Mouse (Mus musculus): ENCODE measurements around the gene Lefty2. TPM values are rescaled to one million over a fixed set of nuclear protein-coding genes. Genes with fewer than 3 reads are reported as not detected.

The Lefty2 gene
- polyA plus RNA-seq, 1 experiment = not detected

GRCm38 (mm10) chr1:180942166-180943031, 49.5 kb downstream of the Lefty2 start, which contains the start of gene Tmem63a:
Gene Tmem63a, plus strand, starts transcription at chr1:180942344.
- peak; percentile 90 for DNase-seq
- Histone ChIP-seq H3K4me1 (ENCODE audit: control insufficient read depth, insufficient read depth, low read length) (peaks cover 11% of the 10 kb centered on the region; the same call in 1 of the 2 replicates), H3K36me3 (ENCODE audit: control insufficient read depth, insufficient read depth, low read length) (no peaks in the 10 kb centered on the region), H3K4me3 (ENCODE audit: insufficient read depth, low read depth, low read length) (peak within 1 kb of the TSS; percentile 75), H3K27ac (ENCODE audit: insufficient read depth, low read depth, low read length) (peak within 1 kb of the TSS; percentile 72), H3K27me3 (replicated peaks; ENCODE audit: control insufficient read depth, insufficient read depth, low read length) (no peaks in the 10 kb centered on the region)
- TF ChIP-seq POLR2A (IDR thresholded peaks at IDR 0.05; ENCODE audit: low read depth, low read length) (peak; percentile 8), CTCF (conservative IDR thresholded peaks at IDR 0.05; ENCODE audit: insufficient read depth, insufficient read length, low read depth, low read length) (no peak)
- WGBS = under 1% methylated on average over 73 of the region's 73 CpGs

DNA sequence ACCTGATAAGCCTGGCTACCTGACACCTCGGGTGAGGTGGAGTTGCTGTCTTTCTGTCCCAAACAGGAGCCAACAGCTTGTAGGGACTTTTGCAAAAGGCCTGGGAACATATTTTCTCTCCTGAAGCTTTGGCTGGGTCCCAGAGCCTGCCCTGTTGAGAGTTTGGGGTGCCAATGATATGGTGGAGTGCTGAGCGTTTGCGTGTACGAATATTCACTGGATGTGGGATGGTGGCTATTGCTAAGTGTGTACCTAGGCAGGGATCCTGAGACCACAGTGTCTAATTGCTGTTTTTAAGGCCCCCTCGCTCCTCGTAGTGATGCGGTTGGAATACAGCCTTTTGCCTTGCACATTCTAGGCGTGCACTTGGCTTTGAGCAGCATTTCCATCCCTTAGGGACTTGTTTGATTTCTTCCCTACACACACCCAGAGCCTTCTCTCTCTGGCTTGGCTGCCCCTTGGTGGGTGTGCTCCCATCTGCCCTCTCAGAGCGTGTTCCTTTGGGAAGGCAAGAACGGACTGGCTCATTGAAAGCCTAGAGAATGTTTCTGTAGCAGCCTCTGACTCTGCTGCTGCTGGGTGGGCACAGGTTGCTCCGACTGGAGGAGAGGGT, 50.2 kb downstream of the Lefty2 start:
- Histone ChIP-seq H3K4me3 (ENCODE audit: insufficient read depth, low read depth, low read length) (peak overlapping the region; percentile 75), H3K27me3 (replicated peaks; ENCODE audit: control insufficient read depth, insufficient read depth, low read length) (no peaks in the 10 kb centered on the region), H3K36me3 (ENCODE audit: control insufficient read depth, insufficient read depth, low read length) (no peaks in the 10 kb centered on the region), H3K4me1 (ENCODE audit: control insufficient read depth, insufficient read depth, low read length) (peaks cover 11% of the 10 kb centered on the region; the same call in 1 of the 2 replicates), H3K27ac (ENCODE audit: insufficient read depth, low read depth, low read length) (peak overlapping the region; percentile 72)
- no peak for TF ChIP-seq POLR2A (IDR thresholded peaks at IDR 0.05; ENCODE audit: low read depth, low read length)
- TF ChIP-seq CTCF (conservative IDR thresholded peaks at IDR 0.05; ENCODE audit: insufficient read depth, insufficient read length, low read depth, low read length) = no peak
- no peak for DNase-seq
- 56% methylated on average over 11 of the region's 11 CpGs for WGBS

GRCm38 (mm10) chr1:180943896-180944295, 51.0 kb downstream of the Lefty2 start:
- no peaks in the 10 kb centered on the region for H3K36me3 ChIP-seq (ENCODE audit: control insufficient read depth, insufficient read depth, low read length)
- TF ChIP-seq CTCF (conservative IDR thresholded peaks at IDR 0.05; ENCODE audit: insufficient read depth, insufficient read length, low read depth, low read length) = 0 out of 2 replicates have a peak, but pooled peaks have one; percentile 13
- TF ChIP-seq POLR2A (IDR thresholded peaks at IDR 0.05; ENCODE audit: low read depth, low read length) = no peak
- H3K27me3 ChIP-seq (replicated peaks; ENCODE audit: control insufficient read depth, insufficient read depth, low read length) = no peaks in the 10 kb centered on the region
- H3K4me3 ChIP-seq (ENCODE audit: insufficient read depth, low read depth, low read length) = no peak overlapping the region
- no peak for DNase-seq
- H3K27ac ChIP-seq (ENCODE audit: insufficient read depth, low read depth, low read length) = no peak overlapping the region
- 61% methylated on average over 1 of the region's 1 CpGs for WGBS
- peaks cover 11% of the 10 kb centered on the region; the same call in 1 of the 2 replicates for H3K4me1 ChIP-seq (ENCODE audit: control insufficient read depth, insufficient read depth, low read length)

DNA sequence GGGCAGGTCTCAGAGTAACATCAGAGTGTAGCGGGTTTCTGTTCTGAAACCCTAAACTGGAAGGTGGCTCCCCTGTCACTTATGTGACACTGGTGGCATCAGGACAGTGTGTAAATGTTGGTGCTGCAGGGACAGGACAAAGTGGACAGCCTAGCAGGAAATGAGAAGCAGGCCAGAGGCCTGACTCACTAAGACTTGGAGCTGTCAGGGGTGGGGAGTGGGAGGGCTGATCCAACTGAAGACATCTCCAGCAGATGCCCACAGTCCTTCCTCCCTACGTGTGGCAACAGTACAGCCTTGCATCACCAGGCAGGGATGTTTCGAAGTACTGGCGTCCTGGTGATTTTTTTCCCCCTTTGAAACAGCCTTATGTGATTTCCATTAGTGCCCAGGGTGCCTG, 51.6 kb downstream of the Lefty2 start:
- Histone ChIP-seq H3K27me3 (replicated peaks; ENCODE audit: control insufficient read depth, insufficient read depth, low read length) (no peaks in the 10 kb centered on the region), H3K4me1 (ENCODE audit: control insufficient read depth, insufficient read depth, low read length) (peaks cover 11% of the 10 kb centered on the region; the same call in 1 of the 2 replicates), H3K36me3 (ENCODE audit: control insufficient read depth, insufficient read depth, low read length) (no peaks in the 10 kb centered on the region), H3K27ac (ENCODE audit: insufficient read depth, low read depth, low read length) (no peak overlapping the region), H3K4me3 (ENCODE audit: insufficient read depth, low read depth, low read length) (no peak overlapping the region)
- TF ChIP-seq CTCF (conservative IDR thresholded peaks at IDR 0.05; ENCODE audit: insufficient read depth, insufficient read length, low read depth, low read length) (no peak), POLR2A (IDR thresholded peaks at IDR 0.05; ENCODE audit: low read depth, low read length) (no peak)
- DNase-seq = no peak
- WGBS = 72% methylated on average over 4 of the region's 4 CpGs

- peaks cover 11% of the 10 kb centered on the region; the same call in 1 of the 2 replicates for H3K4me1 ChIP-seq (ENCODE audit: control insufficient read depth, insufficient read depth, low read length)
- peak; percentile 59 for DNase-seq
- no peaks in the 10 kb centered on the region for H3K27me3 ChIP-seq (replicated peaks; ENCODE audit: control insufficient read depth, insufficient read depth, low read length)
- TF ChIP-seq CTCF (conservative IDR thresholded peaks at IDR 0.05; ENCODE audit: insufficient read depth, insufficient read length, low read depth, low read length) (no peak), POLR2A (IDR thresholded peaks at IDR 0.05; ENCODE audit: low read depth, low read length) (no peak)
- peak overlapping the region; percentile 19; the same call in 1 of the 2 replicates for H3K27ac ChIP-seq (ENCODE audit: insufficient read depth, low read depth, low read length)
- no peaks in the 10 kb centered on the region for H3K36me3 ChIP-seq (ENCODE audit: control insufficient read depth, insufficient read depth, low read length)
- H3K4me3 ChIP-seq (ENCODE audit: insufficient read depth, low read depth, low read length) = no peak overlapping the region
- WGBS = 46% methylated on average over 20 of the region's 20 CpGs
Measured at GRCm38 (mm10) chr1:180945001-180945980, 52.4 kb downstream of the Lefty2 start.

DNA sequence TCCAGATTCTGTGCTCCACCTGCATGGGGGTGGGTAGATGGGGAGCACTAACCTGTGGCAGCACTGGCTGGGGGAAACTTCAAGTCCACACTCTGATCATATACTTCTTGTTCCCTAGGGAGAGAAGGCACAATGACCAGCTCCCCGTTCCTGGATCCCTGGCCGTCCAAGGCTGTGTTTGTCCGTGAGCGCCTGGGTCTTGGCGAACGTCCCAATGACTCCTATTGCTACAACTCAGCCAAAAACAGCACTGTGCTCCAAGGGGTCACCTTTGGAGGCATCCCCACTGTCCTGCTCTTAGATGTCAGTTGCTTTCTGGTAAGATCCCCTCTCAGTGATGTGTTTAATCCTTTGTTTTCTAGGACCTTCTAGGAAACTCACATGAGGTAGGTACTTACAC, 53.5 kb downstream of the Lefty2 start:
- WGBS = 51% methylated on average over 6 of the region's 6 CpGs
- Histone ChIP-seq H3K4me3 (ENCODE audit: insufficient read depth, low read depth, low read length) (no peak overlapping the region), H3K27ac (ENCODE audit: insufficient read depth, low read depth, low read length) (no peak overlapping the region), H3K27me3 (replicated peaks; ENCODE audit: control insufficient read depth, insufficient read depth, low read length) (no peaks in the 10 kb centered on the region), H3K4me1 (ENCODE audit: control insufficient read depth, insufficient read depth, low read length) (0 out of 2 replicates have a peak, but pooled peaks cover 6% of the 10 kb centered on the region), H3K36me3 (ENCODE audit: control insufficient read depth, insufficient read depth, low read length) (no peaks in the 10 kb centered on the region)
- no peak for DNase-seq
- TF ChIP-seq CTCF (conservative IDR thresholded peaks at IDR 0.05; ENCODE audit: insufficient read depth, insufficient read length, low read depth, low read length) (no peak), POLR2A (IDR thresholded peaks at IDR 0.05; ENCODE audit: low read depth, low read length) (no peak)

Other genes starting within 250 kb of the Lefty2 start
- gene Mixl1, start 196.1 kb upstream of the Lefty2 start, polyA plus RNA-seq (2012; rRNA removed) = not detected in 2 replicates
- gene Acbd3, start 167.1 kb upstream of the Lefty2 start, polyA plus RNA-seq (2012; rRNA removed) = 9.6 and 12.1 TPM in 2 replicates
- gene H3f3a, start 79.2 kb upstream of the Lefty2 start, polyA plus RNA-seq (2012; rRNA removed) = 324 and 348 TPM in 2 replicates
- 6.2 and 8.4 TPM in 2 replicates for gene Sde2, start 42.0 kb upstream of the Lefty2 start, polyA plus RNA-seq (2012; rRNA removed)
- 20.9 and 24.1 TPM in 2 replicates for gene Pycr2, start 11.2 kb downstream of the Lefty2 start, polyA plus RNA-seq (2012; rRNA removed)
- 2.9 and 3.8 TPM in 2 replicates for gene Lefty1, start 41.9 kb downstream of the Lefty2 start, polyA plus RNA-seq (2012; rRNA removed)
- gene Tmem63a, start 49.2 kb downstream of the Lefty2 start, polyA plus RNA-seq (2012; rRNA removed) = 26.7 and 28.7 TPM in 2 replicates
- 69.9 and 73.3 TPM in 2 replicates for gene Ephx1, start 127.8 kb downstream of the Lefty2 start, polyA plus RNA-seq (2012; rRNA removed)
- gene 9130409I23Rik, start 158.1 kb downstream of the Lefty2 start, polyA plus RNA-seq (2012; rRNA removed) = not detected in 2 replicates

All from kidney, adult 2 months (tissue).